Mouse (Mus musculus) left cerebral cortex, adult 8-10 months (tissue): Measurements from ENCODE around the gene Bag1. TPM values are rescaled to one million over a fixed set of nuclear protein-coding genes. Genes with fewer than 3 reads are reported as not detected.
A peak's percentile ranks its signal among the peaks of the same experiment; 100 is the strongest.
"Not testable (repeated sequence)": the region's sequence is repeated elsewhere in the genome, so short reads cannot be mapped to it uniquely, and the experiment has no call there.

Experiments used
- DNase-seq, 2 experiments: peaks; one replicate each; pipeline ENCODE4 v3.0.0; 2022; ENCODE audit warnings: low spot score in 2 of 2
- total RNA-seq, 4 experiments: library from RNA; stranded (reverse); gene quantifications; 2 replicates each; pipeline ENCODE4 v1.2.4; 2022

Bag1 gene
- total RNA-seq, 4 experiments from 2014 or later: 176 to 192 (median 181) TPM

DNA sequence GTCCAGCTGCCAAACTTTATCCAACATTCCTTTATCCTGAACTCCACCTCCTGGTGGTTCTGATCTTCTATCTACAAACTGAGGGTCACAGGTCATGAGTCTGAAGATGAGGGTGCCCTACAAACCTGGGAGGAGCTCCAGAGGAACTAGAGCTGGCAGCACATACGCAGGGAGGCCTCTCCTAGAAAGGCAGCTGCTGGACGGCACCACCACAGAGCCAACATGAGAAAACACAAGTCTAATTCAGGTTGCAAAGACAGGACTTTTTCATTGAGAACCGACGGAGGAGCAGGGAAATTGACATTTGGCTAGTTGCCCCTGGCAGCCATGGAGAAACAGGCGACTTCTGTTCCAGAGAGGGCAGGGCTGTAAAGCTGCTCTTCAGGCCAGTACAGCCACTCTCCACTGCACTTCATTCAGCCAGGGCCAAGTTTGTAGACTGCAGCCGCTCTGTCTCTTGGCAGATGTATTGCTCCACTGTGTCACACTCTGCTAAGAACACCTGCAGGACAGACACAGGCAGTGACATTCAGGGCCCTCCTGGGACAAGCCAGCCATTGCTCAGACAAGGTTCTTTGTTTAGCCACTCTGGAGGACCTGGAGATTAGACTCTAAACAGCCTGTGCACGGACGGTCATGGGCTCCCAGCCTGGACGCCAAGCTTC, 11.8 kb downstream of the Bag1 start:
- peak in 1 of 2 experiments; percentile 58 for DNase-seq

- DNase-seq: not testable (repeated sequence)
Observed at GRCm38 (mm10) chr4:40934369-40934768, 13.7 kb downstream of the Bag1 start.

GRCm38 (mm10) chr4:40933694-40934093, 14.4 kb downstream of the Bag1 start:
- DNase-seq: no peak

GRCm38 (mm10) chr4:40929046-40929445, 19.0 kb downstream of the Bag1 start:
- DNase-seq: no peak

- DNase-seq: no peak
Observed at GRCm38 (mm10) chr4:40925568-40925967, 22.5 kb downstream of the Bag1 start.

DNA sequence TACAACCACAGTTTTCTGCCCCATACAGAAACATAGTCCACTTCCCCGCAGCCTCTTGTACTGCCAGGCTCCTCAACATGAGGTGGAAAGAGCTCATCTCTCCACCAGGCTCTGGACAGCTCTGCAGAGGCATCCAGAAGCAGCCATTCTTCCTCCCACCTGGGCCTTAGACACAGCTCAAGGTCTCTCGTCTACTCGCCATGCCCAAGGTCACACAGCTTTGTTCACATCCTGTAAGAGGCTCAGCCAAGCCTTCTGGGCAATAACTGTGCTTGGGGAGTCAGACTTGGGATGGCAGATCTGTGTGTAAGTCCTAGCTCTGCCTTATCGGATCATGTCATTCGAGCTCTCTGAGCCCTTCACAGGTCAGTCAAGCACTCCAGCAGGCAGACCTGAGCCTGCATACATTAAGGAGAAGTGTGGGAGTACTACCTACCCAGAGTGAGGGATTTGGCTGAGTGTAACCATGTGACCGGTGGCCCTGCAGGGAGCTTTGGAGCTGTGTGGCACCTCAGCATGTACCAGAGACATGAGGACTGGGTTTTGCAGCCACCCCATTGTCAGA, 24.9 kb downstream of the Bag1 start:
- DNase-seq: no peak

GRCm38 (mm10) chr4:40921288-40921687, 26.8 kb downstream of the Bag1 start:
- no peak for DNase-seq

- DNase-seq: peak in 1 of 2 experiments; percentile 52
Observed at GRCm38 (mm10) chr4:40920576-40920975, 27.5 kb downstream of the Bag1 start.

GRCm38 (mm10) chr4:40919785-40920184, 28.3 kb downstream of the Bag1 start, which contains the start of gene Spink4:
Gene Spink4, plus strand, starts transcription at chr4:40920052.
- no peak for DNase-seq

DNA sequence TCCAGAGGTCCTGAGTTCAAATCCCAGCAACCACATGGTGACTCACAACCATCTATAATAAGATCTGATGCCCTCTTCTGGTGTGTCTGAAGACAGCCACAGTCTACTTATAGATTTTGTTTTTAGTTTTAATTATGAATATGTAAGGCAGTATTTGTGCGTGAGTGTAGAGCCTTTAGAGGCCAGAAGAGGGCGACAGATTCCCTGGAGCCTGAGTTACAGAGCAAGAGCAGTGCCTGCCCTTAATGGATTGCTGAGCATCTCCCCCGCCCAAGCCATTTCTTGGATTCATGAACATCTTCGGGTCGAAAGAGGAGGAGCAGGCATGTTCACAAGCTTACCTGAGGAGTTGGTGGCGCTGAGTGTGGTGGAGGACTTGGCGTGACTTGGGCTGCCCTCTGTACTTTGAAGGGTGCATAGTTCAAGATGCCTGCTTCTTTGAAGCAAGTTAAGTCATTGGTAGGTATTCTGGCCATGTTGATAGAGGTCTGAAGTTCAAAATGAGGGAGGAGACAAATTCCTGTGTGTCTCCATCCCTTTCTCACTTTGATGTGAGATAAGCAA, 31.4 kb downstream of the Bag1 start:
- DNase-seq: no peak

GRCm38 (mm10) chr4:40915947-40916346, 32.1 kb downstream of the Bag1 start:
- no peak for DNase-seq

- no peak for DNase-seq
Observed at GRCm38 (mm10) chr4:40914287-40914867, 33.7 kb downstream of the Bag1 start.

GRCm38 (mm10) chr4:40908261-40908969, 39.7 kb downstream of the Bag1 start:
- no peak for DNase-seq

GRCm38 (mm10) chr4:40906298-40906697, 41.8 kb downstream of the Bag1 start:
- DNase-seq: no peak

- no peak for DNase-seq
Observed at GRCm38 (mm10) chr4:40900612-40901011, 47.5 kb downstream of the Bag1 start.

DNA sequence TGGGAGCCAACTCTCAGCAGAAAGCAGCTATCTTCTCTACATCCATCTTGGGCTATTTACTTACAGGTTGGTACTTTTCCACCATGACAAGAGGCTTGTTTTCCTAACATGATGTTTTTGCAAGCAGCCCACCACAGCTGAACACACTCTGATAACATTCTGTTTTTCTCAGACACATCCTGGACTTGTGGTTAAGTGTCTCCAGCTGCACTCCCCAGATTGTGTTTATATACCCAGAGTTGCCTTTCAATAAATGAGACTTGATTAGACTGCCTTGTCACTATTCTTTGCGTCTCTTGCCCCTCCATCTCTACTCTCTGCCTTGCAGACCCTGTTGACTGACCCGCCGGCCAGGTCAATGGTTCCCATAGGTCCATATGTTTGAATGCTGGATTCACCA, 48.0 kb downstream of the Bag1 start:
- DNase-seq: no peak

GRCm38 (mm10) chr4:40899264-40899663, 48.8 kb downstream of the Bag1 start:
- DNase-seq: no peak

DNA sequence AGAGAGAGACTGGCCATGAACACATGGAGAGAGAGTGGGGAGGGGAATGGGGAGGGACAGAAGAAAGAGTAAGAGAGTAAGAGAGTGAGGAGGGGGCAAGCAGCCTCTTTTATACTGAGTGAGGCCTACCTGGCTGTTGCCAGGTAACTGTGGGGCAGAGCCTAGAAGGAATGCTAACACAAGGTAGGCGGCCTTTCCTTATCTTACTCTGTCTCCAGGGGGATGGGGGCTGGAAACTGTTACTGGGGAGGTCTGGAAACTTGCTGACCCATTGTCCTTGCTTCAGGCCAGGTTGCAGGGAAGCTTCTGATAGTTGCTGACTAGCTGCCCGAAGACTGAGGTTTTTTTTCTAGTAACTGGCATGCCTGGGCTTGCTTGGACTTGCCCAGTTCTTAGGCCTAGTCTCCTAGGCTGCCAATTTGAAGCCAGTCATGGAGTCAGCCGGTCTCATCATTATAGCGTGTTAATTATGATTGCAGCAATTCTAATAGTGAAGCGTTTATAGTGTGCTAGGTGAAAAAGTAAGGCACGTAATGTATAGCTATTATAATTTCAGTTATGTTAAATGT, 49.5 kb downstream of the Bag1 start:
- no peak for DNase-seq

DNA sequence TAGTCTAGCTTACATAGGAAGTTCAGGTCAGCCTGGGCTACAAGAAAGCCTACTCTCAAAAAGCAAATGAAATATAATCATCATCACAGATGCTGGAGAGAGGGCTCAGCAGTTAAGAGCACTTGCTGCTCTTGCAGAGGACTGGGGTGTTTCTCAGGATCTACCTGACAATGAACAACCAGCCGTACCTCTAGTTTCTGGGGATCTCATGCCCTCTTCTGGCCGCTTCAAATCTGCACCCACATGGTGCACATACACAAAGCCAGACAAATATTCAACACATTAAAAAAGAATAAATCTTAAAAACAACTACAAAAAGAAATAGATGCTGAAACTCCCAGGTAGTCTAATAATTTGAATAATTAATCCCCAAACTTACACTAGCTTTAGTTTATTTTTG, 52.4 kb downstream of the Bag1 start:
- no peak for DNase-seq

DNA sequence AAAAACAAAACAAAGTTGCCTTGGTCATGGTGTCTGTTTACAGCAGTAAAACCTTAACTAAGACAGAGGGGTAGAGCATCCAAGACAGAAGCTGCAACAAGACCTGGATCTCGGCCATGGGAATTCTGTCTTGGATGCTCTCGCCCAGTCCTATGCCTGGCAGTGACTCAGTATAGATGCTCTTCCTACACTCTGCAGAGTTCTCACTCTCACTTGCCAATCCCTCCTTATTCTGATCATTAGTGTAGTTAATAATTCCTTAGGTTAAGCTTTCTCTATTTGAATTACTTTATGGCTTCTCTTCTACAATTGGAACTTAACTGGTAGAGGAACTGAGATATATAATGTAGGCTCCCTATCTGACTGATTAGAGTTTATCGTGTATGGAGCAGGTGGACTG, 53.0 kb downstream of the Bag1 start:
- no peak for DNase-seq

DNA sequence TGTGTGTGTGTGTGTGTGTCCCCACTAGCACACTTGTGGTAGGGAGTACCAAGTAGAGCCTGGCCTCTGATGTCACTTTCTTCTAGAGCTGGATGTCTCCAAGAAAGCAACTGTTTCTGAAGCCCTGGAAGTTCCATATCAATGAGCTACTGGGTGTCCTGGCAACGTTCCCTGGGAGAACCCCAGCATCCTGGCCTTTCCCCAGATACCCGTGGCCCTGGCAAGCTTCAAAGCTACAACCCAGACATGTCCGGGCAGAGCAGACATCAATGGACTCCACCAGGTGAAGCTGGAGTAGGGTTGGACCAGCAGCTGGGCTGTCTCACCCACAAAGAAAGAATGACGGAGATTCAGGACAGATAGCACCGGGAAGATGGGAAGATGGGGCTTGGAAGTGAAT, 56.9 kb downstream of the Bag1 start:
- no peak for DNase-seq

GRCm38 (mm10) chr4:40889983-40890382, 58.1 kb downstream of the Bag1 start:
- no peak for DNase-seq
